Mouse (Mus musculus): Measurements from ENCODE around the gene Vars. TPM values are rescaled to one million over a fixed set of nuclear protein-coding genes. Genes with fewer than 3 reads are reported as not detected.
A peak's percentile ranks its signal among the peaks of the same experiment; 100 is the strongest.

Gene Vars
- polyA plus RNA-seq, 1 experiment from 2014 or later, result 55.7 TPM

DNA sequence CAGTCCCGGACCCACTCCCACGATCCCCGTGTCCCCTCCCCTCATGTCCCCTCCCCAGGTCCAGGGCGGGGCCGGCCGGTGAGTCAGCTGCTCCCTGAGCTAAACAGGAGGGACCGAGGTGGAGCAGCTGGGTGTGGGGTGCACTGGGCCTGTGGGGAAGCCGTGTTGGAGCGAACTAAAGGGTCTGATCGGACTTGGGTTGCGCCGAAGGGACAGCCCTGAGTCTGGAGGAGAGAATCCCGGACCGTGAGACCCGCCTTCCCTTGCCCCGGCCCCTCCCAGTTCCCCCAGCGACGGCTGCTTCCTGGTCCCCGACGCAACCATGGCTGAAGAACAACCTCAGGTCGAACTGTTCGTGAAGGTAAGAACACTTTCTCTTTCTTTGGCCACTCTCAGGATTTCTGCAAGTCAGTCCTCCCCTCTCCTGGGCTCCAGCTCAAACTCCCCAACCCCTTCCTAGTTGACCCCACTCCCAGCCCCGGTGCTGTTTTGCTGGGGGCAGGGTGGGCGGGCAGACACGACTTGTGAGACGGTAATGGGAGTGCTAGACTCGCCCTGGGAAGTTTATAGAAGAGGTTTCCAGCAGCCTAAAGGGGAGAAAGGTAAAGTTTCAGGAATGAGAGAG is 49.5 kb downstream of the Vars start:
- Histone ChIP-seq H3K27ac (ENCODE audit: low read depth, low read length) (peak overlapping the region; percentile 99), H3K9me3 (replicated peaks; ENCODE audit: control insufficient read depth, low read length) (no peaks in the 10 kb centered on the region), H3K9ac (ENCODE audit: low read depth, low read length) (peak overlapping the region; percentile 95), H3K4me3 (ENCODE audit: low read depth, low read length) (peak overlapping the region; percentile 92), H3K27me3 (ENCODE audit: control insufficient read depth, insufficient read depth, low read length) (no peaks in the 10 kb centered on the region), H3K36me3 (ENCODE audit: control insufficient read depth, insufficient read depth, low read length) (peaks cover 18% of the 10 kb centered on the region), H3K4me1 (ENCODE audit: control insufficient read depth, insufficient read depth, low read length) (peaks cover 34% of the 10 kb centered on the region), H3K4me2 (peak overlapping the region; percentile 85)
- WGBS (ENCODE audit: insufficient replicate concordance), result under 1% methylated on average over 27 of the region's 27 CpGs
- ATAC-seq (replicated peaks; ENCODE audit: insufficient number of reproducible peaks, low FRiP score, low TSS enrichment), result peak; percentile 19; the same call in 1 of the 2 replicates

- H3K9me3 ChIP-seq (replicated peaks; ENCODE audit: control insufficient read depth, low read length), result no peaks in the 10 kb centered on the region
- H3K4me1 ChIP-seq (ENCODE audit: control insufficient read depth, insufficient read depth, low read length), result peaks cover 32% of the 10 kb centered on the region
- peak overlapping the region; percentile 85 for H3K4me2 ChIP-seq
- peak overlapping the region; percentile 92 for H3K4me3 ChIP-seq (ENCODE audit: low read depth, low read length)
- H3K36me3 ChIP-seq (ENCODE audit: control insufficient read depth, insufficient read depth, low read length), result peaks cover 27% of the 10 kb centered on the region
- peak overlapping the region; percentile 99 for H3K27ac ChIP-seq (ENCODE audit: low read depth, low read length)
- WGBS (ENCODE audit: insufficient replicate concordance), result under 1% methylated on average over 21 of the region's 21 CpGs
- H3K9ac ChIP-seq (ENCODE audit: low read depth, low read length), result peak overlapping the region; percentile 95
- peak; percentile 72 for ATAC-seq (replicated peaks; ENCODE audit: insufficient number of reproducible peaks, low FRiP score, low TSS enrichment)
- H3K27me3 ChIP-seq (ENCODE audit: control insufficient read depth, insufficient read depth, low read length), result no peaks in the 10 kb centered on the region
Observed at GRCm38 (mm10) chr17:35051156-35052086, 50.6 kb downstream of the Vars start.

DNA sequence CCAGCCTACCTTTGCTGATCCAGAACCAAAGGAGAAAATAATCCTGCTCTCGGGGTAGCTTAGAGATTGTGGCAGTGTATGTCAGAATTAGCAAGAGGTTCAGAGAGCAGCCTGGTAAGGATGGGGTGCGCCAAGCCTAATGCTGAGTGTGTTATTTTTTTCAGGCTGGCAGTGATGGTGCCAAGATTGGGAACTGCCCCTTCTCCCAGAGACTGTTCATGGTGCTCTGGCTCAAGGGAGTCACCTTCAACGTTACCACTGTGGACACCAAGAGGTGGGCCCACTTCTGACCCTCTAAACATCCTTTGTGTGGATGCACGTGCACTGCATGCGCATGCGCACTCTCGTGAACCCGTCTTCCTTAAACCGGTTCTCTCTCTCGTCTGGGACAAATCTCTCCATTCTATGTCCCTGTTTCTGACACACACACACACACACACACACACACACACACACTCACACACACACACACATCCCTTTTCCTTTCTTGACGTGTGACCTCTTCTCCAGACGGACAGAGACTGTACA is 51.5 kb downstream of the Vars start:
- H3K9ac ChIP-seq (ENCODE audit: low read depth, low read length), result peak overlapping the region; percentile 95
- no peaks in the 10 kb centered on the region for H3K27me3 ChIP-seq (ENCODE audit: control insufficient read depth, insufficient read depth, low read length)
- peaks cover 31% of the 10 kb centered on the region for H3K36me3 ChIP-seq (ENCODE audit: control insufficient read depth, insufficient read depth, low read length)
- H3K4me3 ChIP-seq (ENCODE audit: low read depth, low read length), result peak overlapping the region; percentile 92
- no peaks in the 10 kb centered on the region for H3K9me3 ChIP-seq (replicated peaks; ENCODE audit: control insufficient read depth, low read length)
- peak overlapping the region; percentile 99 for H3K27ac ChIP-seq (ENCODE audit: low read depth, low read length)
- ATAC-seq (replicated peaks; ENCODE audit: insufficient number of reproducible peaks, low FRiP score, low TSS enrichment), result no peak
- H3K4me1 ChIP-seq (ENCODE audit: control insufficient read depth, insufficient read depth, low read length), result peaks cover 28% of the 10 kb centered on the region
- H3K4me2 ChIP-seq, result peak overlapping the region; percentile 85
- 76% methylated on average over 12 of the region's 12 CpGs for WGBS (ENCODE audit: insufficient replicate concordance)

DNA sequence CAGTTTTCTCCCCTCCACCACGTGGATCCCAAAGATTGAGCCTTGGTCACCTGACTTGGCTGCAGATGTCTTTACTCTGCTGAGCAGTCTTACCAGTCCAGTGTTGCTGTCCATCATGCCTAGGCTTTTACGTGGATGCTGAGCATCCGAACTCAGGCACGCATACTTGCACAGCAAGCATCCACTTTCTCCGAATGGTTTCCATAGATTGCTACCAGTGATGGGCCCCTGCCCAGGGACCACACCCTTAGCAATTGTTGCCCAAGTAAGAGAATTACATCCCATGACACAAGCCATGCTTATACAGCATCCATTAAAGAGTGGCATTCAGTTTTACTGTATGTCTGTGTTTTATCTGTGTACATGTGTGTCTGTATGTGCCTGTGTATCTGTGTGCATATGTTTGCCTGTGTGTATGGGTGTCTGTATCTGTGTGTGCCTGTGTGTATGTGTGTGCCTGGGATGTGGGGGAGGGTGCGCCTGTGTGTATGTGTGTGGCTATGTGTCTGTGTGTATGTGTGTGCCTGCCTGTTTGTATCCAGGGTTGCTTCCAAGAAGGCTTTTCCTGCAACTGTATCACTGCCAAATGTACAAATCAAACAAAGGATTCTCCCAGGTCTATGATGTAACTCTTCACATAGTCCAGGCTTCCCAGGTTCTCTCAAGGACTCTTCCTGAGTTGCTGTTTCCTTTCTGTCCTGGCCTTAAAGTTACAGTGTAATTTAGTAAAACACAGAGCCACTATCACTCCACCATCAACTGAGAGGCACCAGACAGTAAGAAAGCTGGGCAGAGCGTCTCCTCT is 55.1 kb downstream of the Vars start:
- Histone ChIP-seq H3K4me1 (ENCODE audit: control insufficient read depth, insufficient read depth, low read length) (peaks cover 25% of the 10 kb centered on the region), H3K27me3 (ENCODE audit: control insufficient read depth, insufficient read depth, low read length) (no peaks in the 10 kb centered on the region), H3K4me3 (ENCODE audit: low read depth, low read length) (no peak overlapping the region), H3K4me2 (no peak overlapping the region), H3K9me3 (replicated peaks; ENCODE audit: control insufficient read depth, low read length) (no peaks in the 10 kb centered on the region), H3K36me3 (ENCODE audit: control insufficient read depth, insufficient read depth, low read length) (peaks cover 37% of the 10 kb centered on the region), H3K27ac (ENCODE audit: low read depth, low read length) (no peak overlapping the region), H3K9ac (ENCODE audit: low read depth, low read length) (no peak overlapping the region)
- WGBS (ENCODE audit: insufficient replicate concordance), result 86% methylated on average over 7 of the region's 7 CpGs
- ATAC-seq (replicated peaks; ENCODE audit: insufficient number of reproducible peaks, low FRiP score, low TSS enrichment), result no peak

GRCm38 (mm10) chr17:35057090-35057489 is 56.3 kb downstream of the Vars start:
- Histone ChIP-seq H3K27me3 (ENCODE audit: control insufficient read depth, insufficient read depth, low read length) (no peaks in the 10 kb centered on the region), H3K27ac (ENCODE audit: low read depth, low read length) (no peak overlapping the region), H3K4me3 (ENCODE audit: low read depth, low read length) (no peak overlapping the region), H3K4me1 (ENCODE audit: control insufficient read depth, insufficient read depth, low read length) (peaks cover 23% of the 10 kb centered on the region), H3K36me3 (ENCODE audit: control insufficient read depth, insufficient read depth, low read length) (peaks cover 43% of the 10 kb centered on the region), H3K4me2 (no peak overlapping the region), H3K9me3 (replicated peaks; ENCODE audit: control insufficient read depth, low read length) (no peaks in the 10 kb centered on the region), H3K9ac (ENCODE audit: low read depth, low read length) (no peak overlapping the region)
- no peak for ATAC-seq (replicated peaks; ENCODE audit: insufficient number of reproducible peaks, low FRiP score, low TSS enrichment)
- WGBS (ENCODE audit: insufficient replicate concordance), result 64% methylated on average over 3 of the region's 3 CpGs

- H3K4me3 ChIP-seq (ENCODE audit: low read depth, low read length), result peak overlapping the region; percentile 77; the same call in 1 of the 2 replicates
- H3K9ac ChIP-seq (ENCODE audit: low read depth, low read length), result peak overlapping the region; percentile 94; the same call in 1 of the 2 replicates
- peaks cover 39% of the 10 kb centered on the region for H3K36me3 ChIP-seq (ENCODE audit: control insufficient read depth, insufficient read depth, low read length)
Observed at GRCm38 (mm10) chr17:35058316-35058715, 57.5 kb downstream of the Vars start.

DNA sequence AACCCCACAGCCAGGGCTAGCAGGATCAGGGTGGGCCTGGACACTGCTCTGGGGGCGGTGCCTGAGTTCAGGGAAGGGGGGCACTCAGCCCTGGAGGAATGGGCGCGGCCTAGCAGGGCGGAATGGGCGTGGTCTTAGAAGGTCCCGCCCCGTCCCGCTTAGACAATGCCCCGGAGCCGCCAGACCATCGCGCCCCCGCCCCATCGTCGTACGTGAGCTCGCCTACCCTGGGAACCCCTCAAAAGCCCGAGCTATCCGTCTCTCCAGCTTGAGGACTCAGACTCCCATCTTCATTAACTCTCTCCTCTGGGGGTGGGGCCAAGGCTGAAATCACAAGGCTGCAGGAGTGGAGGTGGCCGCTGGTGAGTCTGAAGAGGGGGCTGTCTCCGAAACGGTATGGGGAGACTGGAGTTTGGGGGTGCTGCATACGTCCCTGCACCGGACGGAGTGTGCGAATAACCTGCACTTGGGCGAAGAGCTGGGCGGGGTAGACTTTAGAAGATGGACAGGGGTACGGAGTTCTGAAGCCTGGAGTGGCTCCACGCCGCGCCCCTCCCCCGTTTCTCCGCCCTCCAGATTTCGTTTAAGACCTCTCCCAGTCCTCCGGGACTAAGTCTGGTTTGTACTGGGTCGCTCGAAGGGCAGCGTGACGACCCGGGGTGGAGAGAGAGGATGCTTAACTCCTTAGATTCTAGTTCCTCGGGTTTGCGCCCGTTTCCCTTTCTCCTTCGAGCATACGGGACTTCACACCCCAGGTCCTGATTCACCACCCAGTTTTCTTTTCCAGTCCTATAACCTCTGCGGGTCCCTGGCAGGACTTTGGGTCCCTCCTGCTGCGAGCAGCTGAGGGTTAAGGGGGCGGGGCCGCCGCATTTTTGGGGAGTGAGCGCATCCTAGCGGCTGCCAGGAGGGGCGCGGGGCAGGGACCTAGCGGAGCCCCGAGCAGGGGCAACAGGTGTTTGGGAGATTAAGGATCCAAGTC is 58.4 kb downstream of the Vars start, which contains the start of gene Ddah2:
Ddah2 (plus strand) TSS at position 125 of the 982 bp plus-strand sequence.
- peak within 1 kb of the TSS; percentile 94 for H3K9ac ChIP-seq (ENCODE audit: low read depth, low read length)
- ATAC-seq (replicated peaks; ENCODE audit: insufficient number of reproducible peaks, low FRiP score, low TSS enrichment), result peak; percentile 88
- H3K9me3 ChIP-seq (replicated peaks; ENCODE audit: control insufficient read depth, low read length), result no peaks in the 10 kb centered on the region
- peak within 1 kb of the TSS; percentile 77 for H3K4me2 ChIP-seq
- H3K36me3 ChIP-seq (ENCODE audit: control insufficient read depth, insufficient read depth, low read length), result peaks cover 33% of the 10 kb centered on the region
- peak within 1 kb of the TSS; percentile 91 for H3K27ac ChIP-seq (ENCODE audit: low read depth, low read length)
- peak within 1 kb of the TSS; percentile 77 for H3K4me3 ChIP-seq (ENCODE audit: low read depth, low read length)
- WGBS (ENCODE audit: insufficient replicate concordance), result under 1% methylated on average over 57 of the region's 57 CpGs
- H3K4me1 ChIP-seq (ENCODE audit: control insufficient read depth, insufficient read depth, low read length), result peaks cover 16% of the 10 kb centered on the region
- H3K27me3 ChIP-seq (ENCODE audit: control insufficient read depth, insufficient read depth, low read length), result peaks cover 11% of the 10 kb centered on the region; the same call in 1 of the 2 replicates

More at GRCm38 (mm10) chr17:35058316-35058715, 57.5 kb downstream of the Vars start:
- H3K27ac ChIP-seq (ENCODE audit: low read depth, low read length), result peak overlapping the region; percentile 91; the same call in 1 of the 2 replicates
- no peak for ATAC-seq (replicated peaks; ENCODE audit: insufficient number of reproducible peaks, low FRiP score, low TSS enrichment)
- H3K27me3 ChIP-seq (ENCODE audit: control insufficient read depth, insufficient read depth, low read length), result 0 out of 2 replicates have a peak, but pooled peaks cover 4% of the 10 kb centered on the region
- peak overlapping the region; percentile 77 for H3K4me2 ChIP-seq
- no peaks in the 10 kb centered on the region for H3K9me3 ChIP-seq (replicated peaks; ENCODE audit: control insufficient read depth, low read length)
- 57% methylated on average over 9 of the region's 9 CpGs for WGBS (ENCODE audit: insufficient replicate concordance)
- peaks cover 16% of the 10 kb centered on the region for H3K4me1 ChIP-seq (ENCODE audit: control insufficient read depth, insufficient read depth, low read length)
